In genomic region chr11:84569052-84569751, GRCm38 (mm10) we compare ENCODE assay signal across 24 mouse cellular contexts. TPM values are rescaled to one million over a fixed set of nuclear protein-coding genes. Genes with fewer than 3 reads are reported as not detected.
DNase-seq lines count a peak whose midpoint lies in the region; ATAC-seq and TF ChIP-seq lines count a peak whose summit lies in the region.
"Had no signal": no experiment of that assay in that cellular context is flagged by ENCODE, and none has a peak within 500 bp of the region (broad histone marks: within the 10 kb centered on the region; RNA-seq: fewer than 3 reads in every experiment).

No protein-coding gene starts in this region.

- H3K4me2 ChIP-seq in midbrain, postnatal 0 days (ENCODE audit: low read depth, low read length, poor library complexity, severe bottlenecking): no peak overlapping the region
- H3K4me2 ChIP-seq in forebrain, embryonic 15.5 days (replicated peaks): no peak overlapping the region
- H3K4me2 ChIP-seq in hindbrain, embryonic 15.5 days: no peak overlapping the region
- no peak overlapping the region for H3K4me2 ChIP-seq in midbrain, embryonic 15.5 days
- H3K4me2 ChIP-seq: kidney, embryonic 15.5 days; limb, embryonic 13.5 days; liver, embryonic 13.5 days; lung, embryonic 14.5 days had no signal

- H3K9me3 ChIP-seq in midbrain, embryonic 10.5 days (replicated peaks): no peaks in the 10 kb centered on the region
- no peaks in the 10 kb centered on the region for H3K9me3 ChIP-seq in midbrain, postnatal 0 days (ENCODE audit: low read length)
- no peaks in the 10 kb centered on the region for H3K9me3 ChIP-seq in forebrain, embryonic 15.5 days
- no peaks in the 10 kb centered on the region for H3K9me3 ChIP-seq in hindbrain, embryonic 15.5 days
- no peaks in the 10 kb centered on the region for H3K9me3 ChIP-seq in midbrain, embryonic 15.5 days
- H3K9me3 ChIP-seq: kidney, embryonic 15.5 days; limb, embryonic 13.5 days; liver, embryonic 13.5 days had no signal

- WGBS in midbrain, embryonic 10.5 days: 65% methylated on average over 8 of the region's 8 CpGs
- WGBS in midbrain, postnatal 0 days: 41% methylated on average over 7 of the region's 8 CpGs
- WGBS in forebrain, embryonic 15.5 days: 59% methylated on average over 6 of the region's 8 CpGs
- WGBS in hindbrain, embryonic 15.5 days: 44% methylated on average over 6 of the region's 8 CpGs
- WGBS in midbrain, embryonic 15.5 days: 27% methylated on average over 5 of the region's 8 CpGs

- no peak for DNase-seq in midbrain, embryonic 10.5 days (ENCODE audit: low spot score)
- DNase-seq in midbrain, postnatal 0 days (ENCODE audit: low spot score): no peak
- no peak for DNase-seq in right cerebral cortex, postnatal 14 days
- DNase-seq in layer of hippocampus, adult 2 months (ENCODE audit: low spot score in 2 of 2): no peak
- DNase-seq in heart, adult 18-20 months: no peak
- DNase-seq: cerebellum, postnatal 25 days; heart, postnatal 4 days; liver, embryonic 13.5 days; lung, embryonic 14.5 days; lung, postnatal 36 days; right cerebral cortex, adult 18-20 months; thymus, postnatal 36 days had no signal

- no peak overlapping the region for H3K4me3 ChIP-seq in midbrain, embryonic 10.5 days
- no peak overlapping the region for H3K4me3 ChIP-seq in midbrain, postnatal 0 days (ENCODE audit: low read depth, low read length)
- no peak overlapping the region for H3K4me3 ChIP-seq in forebrain, embryonic 15.5 days
- no peak overlapping the region for H3K4me3 ChIP-seq in hindbrain, embryonic 15.5 days
- H3K4me3 ChIP-seq in midbrain, embryonic 15.5 days: no peak overlapping the region
- no peak overlapping the region for H3K4me3 ChIP-seq in layer of hippocampus, adult 2 months
- H3K4me3 ChIP-seq: kidney, embryonic 15.5 days; limb, embryonic 13.5 days; liver, embryonic 13.5 days had no signal

- H3K4me1 ChIP-seq in midbrain, embryonic 10.5 days: peaks cover 56% of the 10 kb centered on the region
- H3K4me1 ChIP-seq in midbrain, postnatal 0 days (ENCODE audit: insufficient read depth, low read length): peaks cover 20% of the 10 kb centered on the region; the same call in 1 of the 2 replicates
- H3K4me1 ChIP-seq in forebrain, embryonic 15.5 days: peaks cover 41% of the 10 kb centered on the region
- H3K4me1 ChIP-seq in hindbrain, embryonic 15.5 days (replicated peaks): peaks cover 37% of the 10 kb centered on the region
- peaks cover 31% of the 10 kb centered on the region for H3K4me1 ChIP-seq in midbrain, embryonic 15.5 days

- peaks cover 83% of the 10 kb centered on the region for H3K27me3 ChIP-seq in midbrain, embryonic 10.5 days (ENCODE audit: low read depth, poor library complexity, severe bottlenecking)
- H3K27me3 ChIP-seq in midbrain, postnatal 0 days (ENCODE audit: insufficient read depth, low read length): no peaks in the 10 kb centered on the region
- H3K27me3 ChIP-seq in forebrain, embryonic 15.5 days: no peaks in the 10 kb centered on the region
- H3K27me3 ChIP-seq in hindbrain, embryonic 15.5 days: 0 out of 2 replicates have a peak, but pooled peaks cover 3% of the 10 kb centered on the region
- H3K27me3 ChIP-seq in midbrain, embryonic 15.5 days (replicated peaks): no peaks in the 10 kb centered on the region

- H3K9ac ChIP-seq in midbrain, postnatal 0 days (replicated peaks; ENCODE audit: low read length, poor library complexity, severe bottlenecking): no peak overlapping the region
- H3K9ac ChIP-seq in forebrain, embryonic 15.5 days (replicated peaks): no peak overlapping the region
- no peak overlapping the region for H3K9ac ChIP-seq in hindbrain, embryonic 15.5 days
- peak overlapping the region; percentile 8; the same call in 1 of the 2 replicates for H3K9ac ChIP-seq in midbrain, embryonic 15.5 days
- H3K9ac ChIP-seq: kidney, embryonic 15.5 days; limb, embryonic 13.5 days; liver, embryonic 13.5 days; lung, embryonic 14.5 days had no signal

- TF ChIP-seq CTCF in midbrain, postnatal 0 days (IDR thresholded peaks at IDR 0.05): no peak
- TF ChIP-seq CTCF in layer of hippocampus, adult 2 months (conservative IDR thresholded peaks at IDR 0.05): no peak

- H3K36me3 ChIP-seq in midbrain, embryonic 10.5 days: no peaks in the 10 kb centered on the region
- no peaks in the 10 kb centered on the region for H3K36me3 ChIP-seq in midbrain, postnatal 0 days (ENCODE audit: insufficient read depth, low read length)
- no peaks in the 10 kb centered on the region for H3K36me3 ChIP-seq in forebrain, embryonic 15.5 days
- no peaks in the 10 kb centered on the region for H3K36me3 ChIP-seq in hindbrain, embryonic 15.5 days
- H3K36me3 ChIP-seq in midbrain, embryonic 15.5 days (replicated peaks): no peaks in the 10 kb centered on the region
- H3K36me3 ChIP-seq: kidney, embryonic 15.5 days; limb, embryonic 13.5 days; liver, embryonic 13.5 days had no signal

- ATAC-seq in midbrain, postnatal 0 days (ENCODE audit: low FRiP score): no peak
- no peak for ATAC-seq in forebrain, embryonic 15.5 days (replicated peaks)
- ATAC-seq in hindbrain, embryonic 15.5 days (ENCODE audit: low FRiP score, low read depth): peak; percentile 39; the same call in 1 of the 2 replicates
- peak; percentile 59; the same call in 1 of the 2 replicates for ATAC-seq in midbrain, embryonic 15.5 days (replicated peaks)
- ATAC-seq: intestine, postnatal 0 days had no signal

- H3K27ac ChIP-seq in midbrain, embryonic 10.5 days (replicated peaks): peak overlapping the region; percentile 74
- H3K27ac ChIP-seq in midbrain, postnatal 0 days (ENCODE audit: low read depth, low read length): no peak overlapping the region
- peak overlapping the region; percentile 73 for H3K27ac ChIP-seq in forebrain, embryonic 15.5 days (replicated peaks)
- H3K27ac ChIP-seq in hindbrain, embryonic 15.5 days (replicated peaks): peak overlapping the region; percentile 31
- peak overlapping the region; percentile 63 for H3K27ac ChIP-seq in midbrain, embryonic 15.5 days
- H3K27ac ChIP-seq in layer of hippocampus, adult 2 months: no peak overlapping the region
- H3K27ac ChIP-seq: kidney, embryonic 15.5 days; limb, embryonic 13.5 days; liver, embryonic 13.5 days had no signal

RNA-seq across cellular contexts. Expression of gene Lhx1, which starts 43.9 kb away (rescaled TPM):
- 5.5 and 19.7 TPM in 2 replicates for polyA plus RNA-seq in midbrain, embryonic 10.5 days (2016; fragmentation: Nextera tagmentation; extraction: Ambion mirVana)
- 34.2 and 44.9 TPM in 2 replicates for total RNA-seq in midbrain, postnatal 0 days (2014; rRNA removed)
- 21.3 and 22.5 TPM in 2 replicates for polyA plus RNA-seq in midbrain, postnatal 0 days (2015; fragmentation: Nextera tagmentation; extraction: Ambion mirVana)
- polyA plus RNA-seq in forebrain, embryonic 15.5 days (2015; fragmentation: Nextera tagmentation; extraction: Ambion mirVana): 3.4 and 4.8 TPM in 2 replicates
- polyA plus RNA-seq in hindbrain, embryonic 15.5 days (2015; fragmentation: Nextera tagmentation; extraction: Ambion mirVana): 37.5 and 54.5 TPM in 2 replicates
- 36.8 and 43.3 TPM in 2 replicates for polyA plus RNA-seq in midbrain, embryonic 15.5 days (2015; fragmentation: Nextera tagmentation; extraction: Ambion mirVana)
- under 1 TPM; 0.20 to 0.33 TPM for total RNA-seq in layer of hippocampus, adult 2 months (2021)
- not detected for total RNA-seq in heart, adult 18-20 months (2021)
- total RNA-seq: adrenal gland, adult 18-20 months; gastrocnemius, adult 8-10 months; granulocyte monocyte progenitor cell, adult 5-6 weeks; heart, postnatal 4 days; megakaryocyte-erythroid progenitor cell, adult 5-6 weeks had no signal
- polyA plus RNA-seq: C2C12; heart, embryonic 14.5 days; lung, embryonic 14.5 days had no signal

RNA-seq across cellular contexts. Expression of gene Aatf, which starts 55.9 kb away (rescaled TPM):
- 56.4 and 57.8 TPM in 2 replicates for polyA plus RNA-seq in midbrain, embryonic 10.5 days (2016; fragmentation: Nextera tagmentation; extraction: Ambion mirVana)
- 24.8 and 27.3 TPM in 2 replicates for total RNA-seq in midbrain, postnatal 0 days (2014; rRNA removed)
- 34.9 and 39.2 TPM in 2 replicates for polyA plus RNA-seq in midbrain, postnatal 0 days (2015; fragmentation: Nextera tagmentation; extraction: Ambion mirVana)
- polyA plus RNA-seq in forebrain, embryonic 15.5 days (2015; fragmentation: Nextera tagmentation; extraction: Ambion mirVana): 54.0 and 54.8 TPM in 2 replicates
- 50.8 and 53.3 TPM in 2 replicates for polyA plus RNA-seq in hindbrain, embryonic 15.5 days (2015; fragmentation: Nextera tagmentation; extraction: Ambion mirVana)
- polyA plus RNA-seq in midbrain, embryonic 15.5 days (2015; fragmentation: Nextera tagmentation; extraction: Ambion mirVana): 49.2 and 53.2 TPM in 2 replicates
- total RNA-seq in layer of hippocampus, adult 2 months (2021): 10 to 100 TPM; 20.8 to 21.3 TPM
- 10 to 100 TPM; 14.1 to 15.8 TPM for total RNA-seq in heart, adult 18-20 months (2021)

Comparison
In these comparisons a context has a peak if more than half of its experiments do, and no peak if none do; other contexts are left out.
1. H3K27ac ChIP-seq: peak in midbrain, embryonic 10.5 days (single experiment), forebrain, embryonic 15.5 days (single experiment), hindbrain, embryonic 15.5 days (single experiment) and midbrain, embryonic 15.5 days (single experiment); none in midbrain, postnatal 0 days (single experiment) and layer of hippocampus, adult 2 months (single experiment).
2. ATAC-seq: peak in hindbrain, embryonic 15.5 days (single experiment) and midbrain, embryonic 15.5 days (single experiment); none in midbrain, postnatal 0 days (single experiment) and forebrain, embryonic 15.5 days (single experiment).